Mouse (Mus musculus): Measurements from ENCODE around the gene Hbb-bt.

GRCm38 (mm10) chr7:103806856-103807255 is 6.9 kb downstream of the Hbb-bt start:
- TF ChIP-seq POLR2A (IDR thresholded peaks at IDR 0.05; ENCODE audit: borderline replicate concordance, extremely low read depth, insufficient read depth, insufficient read length, poor library complexity, severe bottlenecking) (no peak), CTCF (IDR thresholded peaks at IDR 0.05; ENCODE audit: borderline replicate concordance, extremely low read depth, insufficient read depth, insufficient read length) (peak; percentile 58; the same call in 1 of the 2 replicates)

All from brain, embryonic 14.5 days (tissue).